Mouse (Mus musculus) intestine, embryonic 14.5 days (tissue): ENCODE data around the gene Eif3a. TPM values are rescaled to one million over a fixed set of nuclear protein-coding genes. Genes with fewer than 3 reads are reported as not detected.

Experiments used
- ATAC-seq: fragments of 200-750 bp; cut with Nextera tagmentation; replicated peaks from 2 replicates; pipeline ENCODE4 v1.8.0; 2017; ENCODE audit warnings: low read depth, moderate number of reproducible peaks, moderate TSS enrichment, moderate library complexity; ENCODE audit not compliant: low FRiP score, low TSS enrichment
- DNase-seq: peaks from one replicate; pipeline ENCODE4 v3.0.0-alpha.2; 2018; ENCODE audit warnings: low spot score
- H3K27ac ChIP-seq: fragments of 300-500 bp; sonication (generic); 2 replicates; pipeline ENCODE4 v1.5.1; 2014; ENCODE audit warnings: low read depth, mild to moderate bottlenecking, control low read depth
- H3K27me3 ChIP-seq: fragments of 300-500 bp; sonication (generic); replicated peaks from 2 replicates; pipeline ENCODE4 v1.6.1; 2014; ENCODE audit warnings: low read length, control low read depth; ENCODE audit not compliant: control insufficient read depth, insufficient read depth
- H3K36me3 ChIP-seq: fragments of 300-500 bp; sonication (generic); 2 replicates; pipeline ENCODE4 v1.6.1; 2014; ENCODE audit warnings: low read length, control low read depth; ENCODE audit not compliant: control insufficient read depth, insufficient read depth
- H3K4me1 ChIP-seq: fragments of 300-500 bp; sonication (generic); replicated peaks from 2 replicates; pipeline ENCODE4 v1.6.1; 2014; ENCODE audit warnings: low read length, control low read depth, mixed read lengths; ENCODE audit not compliant: control insufficient read depth, insufficient read depth
- H3K4me2 ChIP-seq: fragments of 300-500 bp; sonication (generic); 2 replicates; pipeline ENCODE4 v1.6.1; 2014; ENCODE audit warnings: low read length
- H3K4me3 ChIP-seq: fragments of 300-500 bp; sonication (generic); 2 replicates; pipeline ENCODE4 v1.5.1; 2014; ENCODE audit warnings: low read depth, low read length, control low read depth, mixed read lengths
- H3K9ac ChIP-seq: fragments of 300-500 bp; sonication (generic); 2 replicates; pipeline ENCODE4 v1.6.1; 2014; ENCODE audit warnings: mild to moderate bottlenecking, low read length
- H3K9me3 ChIP-seq: fragments of 300-500 bp; sonication (generic); 2 replicates; pipeline ENCODE4 v1.6.1; 2016; ENCODE audit warnings: low read length, control low read depth; ENCODE audit not compliant: control insufficient read depth
- WGBS: fragments of 180-500 bp; shearing (Covaris S2); extraction: QIAGEN DNeasy Blood & Tissue Kit; methylation state at CpG from one replicate; pipeline ENCODE4 v1.1.7; 2014; 5-methylcytosine and 5-hydroxymethylcytosine counted together
- polyA plus RNA-seq: library from polyadenylated mRNA; unstranded; fragments of >200 nt; fragmentation: Nextera tagmentation; extraction: Ambion mirVana; gene quantifications from 2 replicates; pipeline ENCODE4 v1.2.1, GENCODE M21; 2014

Gene Eif3a
- polyA plus RNA-seq, 1 experiment from 2014 or later, result 168 TPM

DNA sequence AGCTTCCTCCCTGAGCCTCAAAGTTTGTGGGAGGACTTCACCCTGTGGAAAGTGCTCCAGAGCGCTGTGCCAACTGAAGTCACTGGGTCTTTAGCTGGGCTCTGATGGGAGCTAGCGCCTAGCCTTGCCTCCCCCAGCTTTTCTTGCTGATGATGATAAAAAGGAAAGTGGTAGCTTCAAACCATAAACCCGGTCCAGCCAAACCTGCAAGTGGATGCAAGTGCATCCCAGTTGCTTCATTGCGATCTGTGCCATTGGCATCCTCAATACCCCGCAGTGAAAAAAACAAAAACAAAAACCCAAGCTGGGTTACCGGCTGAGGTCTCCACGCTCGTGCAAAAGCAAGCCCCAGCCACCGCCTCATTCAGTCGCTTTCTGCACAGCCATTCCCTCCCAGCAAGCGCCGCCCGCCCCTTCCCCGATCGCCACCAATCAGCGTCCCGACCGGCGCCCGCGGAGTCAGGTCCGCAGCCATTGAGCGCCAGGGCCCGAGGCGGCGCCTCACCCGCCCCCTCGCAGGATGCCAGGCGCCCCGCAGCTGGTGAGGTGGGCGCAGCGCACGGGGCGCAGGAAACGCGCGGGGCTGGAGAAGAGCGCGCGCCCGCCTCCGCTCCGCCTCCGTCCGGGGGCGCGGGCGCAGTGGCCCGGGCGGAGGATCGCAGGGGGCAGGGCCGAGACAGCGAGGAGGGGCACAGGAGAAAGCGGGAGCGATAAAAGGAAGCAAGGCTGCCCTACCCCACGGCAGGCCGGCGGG, 34.8 kb downstream of the Eif3a start, which contains the start of gene Nanos1:
TSS of gene Nanos1 (plus strand) at position 550 of the 754 bp plus-strand sequence.
- peak; percentile 92 for DNase-seq
- 0 out of 2 replicates have a peak, but pooled peaks cover 8% of the 10 kb centered on the region for H3K27me3 ChIP-seq
- H3K27ac ChIP-seq, result 0 out of 2 replicates have a peak within 1 kb of the TSS, but pooled peaks have one; percentile 22
- H3K9me3 ChIP-seq, result no peaks in the 10 kb centered on the region
- peaks cover 8% of the 10 kb centered on the region for H3K36me3 ChIP-seq
- peak within 1 kb of the TSS; percentile 71 for H3K4me3 ChIP-seq
- H3K9ac ChIP-seq, result peak within 1 kb of the TSS; percentile 55
- peak; percentile 88 for ATAC-seq
- H3K4me1 ChIP-seq, result peaks cover 7% of the 10 kb centered on the region; the same call in 1 of the 2 replicates
- under 1% methylated on average over 53 of the region's 58 CpGs for WGBS
- H3K4me2 ChIP-seq, result peak within 1 kb of the TSS; percentile 100

DNA sequence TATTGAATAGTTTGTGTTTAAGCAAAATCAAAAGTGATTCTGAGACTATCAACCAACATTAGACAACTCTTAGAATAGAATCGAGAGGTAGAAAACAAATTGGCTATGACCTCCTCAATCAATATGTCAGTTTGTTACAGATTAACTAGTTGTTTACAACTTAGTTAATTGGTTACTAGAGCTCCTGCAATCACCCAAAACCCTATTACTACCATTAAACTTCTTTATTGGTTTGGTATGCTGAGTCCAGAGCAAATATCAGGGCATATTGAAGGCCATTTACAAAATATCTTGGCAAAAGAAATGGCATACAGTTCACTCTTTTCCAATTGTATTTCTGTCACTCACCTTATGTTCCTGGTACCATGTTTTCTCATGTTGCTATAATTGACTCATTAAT, 42.7 kb downstream of the Eif3a start:
- no peaks in the 10 kb centered on the region for H3K36me3 ChIP-seq
- no peak overlapping the region for H3K9ac ChIP-seq
- H3K4me3 ChIP-seq, result no peak overlapping the region
- no peak for ATAC-seq
- H3K27ac ChIP-seq, result no peak overlapping the region
- no peak for DNase-seq
- no peaks in the 10 kb centered on the region for H3K4me1 ChIP-seq
- H3K4me2 ChIP-seq, result no peak overlapping the region
- no peaks in the 10 kb centered on the region for H3K9me3 ChIP-seq
- WGBS, result 67% methylated on average over 1 of the region's 1 CpGs
- no peaks in the 10 kb centered on the region for H3K27me3 ChIP-seq

DNA sequence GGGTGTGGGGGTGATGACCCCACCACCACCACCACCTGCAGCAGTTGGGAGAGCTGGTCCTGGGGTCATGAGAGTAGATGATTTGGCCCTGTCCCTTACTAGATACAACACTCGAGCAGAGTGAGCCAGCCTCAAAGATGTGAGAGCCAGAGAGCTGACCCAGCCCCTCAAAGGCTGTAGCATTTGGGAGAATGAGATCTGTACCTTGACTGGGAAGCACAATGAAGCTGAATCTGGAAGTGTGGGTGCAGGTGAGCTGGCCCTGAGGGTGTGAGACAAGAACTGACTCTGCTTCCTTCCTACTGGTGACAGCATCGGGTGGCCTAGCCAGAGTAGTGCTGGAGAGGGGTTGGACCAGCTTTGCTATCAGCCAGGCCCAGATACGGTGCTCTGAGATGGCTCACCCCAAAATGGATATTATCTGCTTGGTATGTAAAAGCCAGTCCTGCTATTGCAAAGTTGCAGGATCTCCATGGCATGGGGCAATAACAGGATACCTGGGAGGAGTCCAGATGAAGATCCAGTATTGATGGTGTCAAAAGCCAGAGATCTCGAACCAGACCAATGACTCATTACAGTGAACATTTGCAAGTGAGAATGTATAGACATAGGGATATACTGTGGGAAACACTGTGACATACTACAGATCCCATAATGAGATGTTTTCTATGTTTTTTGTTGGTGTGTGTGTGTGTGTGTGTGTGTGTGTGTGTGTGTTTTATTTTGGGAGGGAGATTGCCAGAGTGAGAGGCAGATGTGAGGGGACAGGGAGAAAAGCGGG, 46.5 kb downstream of the Eif3a start:
- DNase-seq (no peak), ATAC-seq (no peak)
- no peaks in the 10 kb centered on the region for H3K9me3 ChIP-seq
- H3K4me1 ChIP-seq, result no peaks in the 10 kb centered on the region
- no peaks in the 10 kb centered on the region for H3K36me3 ChIP-seq
- no peak overlapping the region for H3K27ac ChIP-seq
- no peaks in the 10 kb centered on the region for H3K27me3 ChIP-seq
- no peak overlapping the region for H3K4me2 ChIP-seq
- WGBS, result 69% methylated on average over 5 of the region's 5 CpGs
- no peak overlapping the region for H3K9ac ChIP-seq
- H3K4me3 ChIP-seq, result no peak overlapping the region

- Histone ChIP-seq H3K36me3 (no peaks in the 10 kb centered on the region), H3K27ac (no peak overlapping the region), H3K4me1 (no peaks in the 10 kb centered on the region), H3K9me3 (no peaks in the 10 kb centered on the region), H3K4me3 (no peak overlapping the region), H3K4me2 (no peak overlapping the region), H3K9ac (no peak overlapping the region), H3K27me3 (no peaks in the 10 kb centered on the region)
- WGBS, result 52% methylated on average over 1 of the region's 1 CpGs
- DNase-seq (no peak), ATAC-seq (no peak)
These were observed 49.9 kb downstream of the Eif3a start for GRCm38 (mm10) chr19:60740560-60740959.

- no peak overlapping the region for H3K9ac ChIP-seq
- no peaks in the 10 kb centered on the region for H3K4me1 ChIP-seq
- H3K27ac ChIP-seq, result no peak overlapping the region
- no peaks in the 10 kb centered on the region for H3K36me3 ChIP-seq
- no peak overlapping the region for H3K4me2 ChIP-seq
- 83% methylated on average over 1 of the region's 1 CpGs for WGBS
- no peak overlapping the region for H3K4me3 ChIP-seq
- ATAC-seq, result no peak
- DNase-seq, result no peak
- H3K27me3 ChIP-seq, result 0 out of 2 replicates have a peak, but pooled peaks cover 4% of the 10 kb centered on the region
- H3K9me3 ChIP-seq, result no peaks in the 10 kb centered on the region
These were observed 58.5 kb downstream of the Eif3a start for GRCm38 (mm10) chr19:60731966-60732365.

- Histone ChIP-seq H3K9me3 (no peaks in the 10 kb centered on the region), H3K4me3 (no peak overlapping the region), H3K36me3 (no peaks in the 10 kb centered on the region), H3K27ac (no peak overlapping the region), H3K27me3 (0 out of 2 replicates have a peak, but pooled peaks cover 4% of the 10 kb centered on the region), H3K9ac (no peak overlapping the region), H3K4me1 (no peaks in the 10 kb centered on the region), H3K4me2 (no peak overlapping the region)
- DNase-seq (no peak), ATAC-seq (no peak)
- WGBS, result 76% methylated on average over 1 of the region's 1 CpGs
These were observed 59.2 kb downstream of the Eif3a start for GRCm38 (mm10) chr19:60731299-60731698.

DNA sequence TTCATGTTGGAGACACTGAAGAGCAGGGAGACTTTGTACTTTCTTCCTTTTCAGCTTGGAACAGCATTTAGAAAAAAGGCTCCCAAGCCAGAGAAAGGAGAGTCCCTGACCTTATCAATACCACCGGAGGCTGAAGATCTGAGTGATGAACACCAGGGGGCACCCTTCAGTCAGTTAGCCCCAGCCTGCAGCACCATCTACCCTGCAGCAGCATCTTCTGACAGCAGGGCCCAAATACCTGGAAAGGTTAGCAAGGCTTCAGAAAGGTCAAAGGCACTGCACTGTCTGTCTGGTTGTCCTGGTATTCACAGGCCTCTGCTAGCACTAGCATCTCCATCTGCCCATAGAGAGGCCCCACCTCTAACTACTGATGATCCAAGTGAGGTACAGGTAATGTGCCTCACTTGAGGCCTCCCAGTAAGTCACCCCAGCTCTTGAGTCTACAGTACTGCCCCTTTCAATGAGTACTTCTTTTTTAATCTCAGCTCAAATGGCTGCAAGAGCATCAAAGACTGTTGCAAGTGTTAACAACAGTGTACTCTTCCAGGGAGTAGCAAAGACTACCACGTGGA, 60.1 kb downstream of the Eif3a start:
- Histone ChIP-seq H3K36me3 (no peaks in the 10 kb centered on the region), H3K4me3 (no peak overlapping the region), H3K27me3 (0 out of 2 replicates have a peak, but pooled peaks cover 4% of the 10 kb centered on the region), H3K9ac (no peak overlapping the region), H3K4me2 (no peak overlapping the region), H3K27ac (no peak overlapping the region), H3K9me3 (no peaks in the 10 kb centered on the region), H3K4me1 (no peaks in the 10 kb centered on the region)
- 57% methylated on average over 2 of the region's 2 CpGs for WGBS
- ATAC-seq, result no peak
- DNase-seq, result no peak

- Histone ChIP-seq H3K4me3 (no peak overlapping the region), H3K4me1 (no peaks in the 10 kb centered on the region), H3K27ac (no peak overlapping the region), H3K9me3 (no peaks in the 10 kb centered on the region), H3K27me3 (no peaks in the 10 kb centered on the region), H3K9ac (no peak overlapping the region), H3K36me3 (no peaks in the 10 kb centered on the region), H3K4me2 (no peak overlapping the region)
- no peak for DNase-seq
- ATAC-seq, result no peak
- WGBS, result 93% methylated on average over 2 of the region's 2 CpGs
These were observed 74.1 kb downstream of the Eif3a start for GRCm38 (mm10) chr19:60716381-60716780.
